8 mouse cellular contexts compared by ENCODE assay signal in the genomic region with DNA sequence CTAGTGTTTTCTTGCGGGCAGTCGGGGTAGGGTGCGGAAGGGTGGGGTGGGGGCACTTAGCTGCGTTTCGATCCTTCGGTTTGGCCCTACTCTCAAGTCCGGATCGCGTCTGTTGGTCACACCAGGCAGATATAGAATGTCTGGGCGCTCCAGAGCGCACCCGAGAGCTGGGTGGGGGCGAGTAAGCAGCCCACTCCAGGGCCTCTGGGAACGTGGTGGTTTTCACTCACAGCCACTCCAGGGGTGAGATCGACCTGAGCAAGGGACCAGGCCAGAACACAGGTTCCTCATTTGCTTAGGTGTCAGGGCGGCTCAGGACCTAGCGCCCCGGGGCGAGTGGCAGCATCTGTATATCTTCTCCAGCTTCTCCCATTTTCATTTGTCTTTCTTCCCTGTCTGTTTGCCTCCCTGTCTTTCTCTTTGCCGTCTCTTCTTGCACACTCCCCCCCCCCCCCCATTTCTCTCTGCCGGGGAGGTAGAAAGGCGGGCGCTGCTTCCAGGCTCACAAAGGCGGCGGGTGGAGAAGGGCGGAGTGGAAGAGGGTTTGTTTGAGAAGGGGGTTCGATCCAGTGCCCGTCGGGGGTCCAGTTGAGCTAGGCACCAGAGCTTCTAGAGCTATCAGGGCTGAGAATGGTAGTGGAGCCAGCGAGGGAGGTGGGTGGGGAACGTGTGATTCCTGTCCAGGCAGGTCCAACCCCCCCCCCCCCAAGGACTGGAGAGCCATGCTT. TPM values are rescaled to one million over a fixed set of nuclear protein-coding genes. Genes with fewer than 3 reads are reported as not detected.
DNase-seq lines count a peak whose midpoint lies in the region; ATAC-seq lines count a peak whose summit lies in the region.

No protein-coding gene starts in this region.

- peak overlapping the region; percentile 58 for H3K4me2 ChIP-seq in kidney, embryonic 16.5 days (replicated peaks; ENCODE audit: low read depth, low read length)
- peak overlapping the region; percentile 66 for H3K4me2 ChIP-seq in embryonic facial prominence, embryonic 14.5 days (ENCODE audit: low read depth, low read length)

- H3K36me3 ChIP-seq in kidney, embryonic 16.5 days (ENCODE audit: insufficient read depth, low read length): no peaks in the 10 kb centered on the region
- H3K36me3 ChIP-seq in embryonic facial prominence, embryonic 14.5 days (ENCODE audit: control insufficient read depth, insufficient read depth, low read length): no peaks in the 10 kb centered on the region
- peaks cover 16% of the 10 kb centered on the region; the same call in 1 of the 2 replicates for H3K36me3 ChIP-seq in limb, embryonic 10.5 days

- peak overlapping the region; percentile 73 for H3K4me3 ChIP-seq in kidney, embryonic 16.5 days (ENCODE audit: low read length)
- peak overlapping the region; percentile 65 for H3K4me3 ChIP-seq in embryonic facial prominence, embryonic 14.5 days (ENCODE audit: low read depth, low read length)
- peak overlapping the region; percentile 76 for H3K4me3 ChIP-seq in limb, embryonic 10.5 days

- H3K9me3 ChIP-seq in kidney, embryonic 16.5 days (ENCODE audit: low read length): no peaks in the 10 kb centered on the region; the same call in 1 of the 2 replicates
- no peaks in the 10 kb centered on the region for H3K9me3 ChIP-seq in embryonic facial prominence, embryonic 14.5 days (ENCODE audit: control insufficient read depth, low read length)
- H3K9me3 ChIP-seq in limb, embryonic 10.5 days (replicated peaks): no peaks in the 10 kb centered on the region

- ATAC-seq in kidney, embryonic 16.5 days (ENCODE audit: low FRiP score, low TSS enrichment): no peak
- no peak for ATAC-seq in embryonic facial prominence, embryonic 14.5 days (ENCODE audit: low read depth)
- no peak for ATAC-seq in monocyte, adult 5-6 weeks (replicated peaks; ENCODE audit: insufficient number of reproducible peaks, low FRiP score, low TSS enrichment, poor library complexity, severe bottlenecking)

- H3K27ac ChIP-seq in kidney, embryonic 16.5 days (ENCODE audit: low read length): peak overlapping the region; percentile 58; the same call in 1 of the 2 replicates
- peak overlapping the region; percentile 83; the same call in 1 of the 2 replicates for H3K27ac ChIP-seq in embryonic facial prominence, embryonic 14.5 days (replicated peaks; ENCODE audit: low read depth, low read length)
- H3K27ac ChIP-seq in limb, embryonic 10.5 days: peak overlapping the region; percentile 91

- peaks cover 32% of the 10 kb centered on the region for H3K4me1 ChIP-seq in kidney, embryonic 16.5 days (ENCODE audit: insufficient read depth, low read length)
- peaks cover 14% of the 10 kb centered on the region; the same call in 1 of the 2 replicates for H3K4me1 ChIP-seq in embryonic facial prominence, embryonic 14.5 days (ENCODE audit: control insufficient read depth, insufficient read depth, low read length)
- peaks cover 44% of the 10 kb centered on the region for H3K4me1 ChIP-seq in limb, embryonic 10.5 days

- WGBS in kidney, embryonic 16.5 days: 34% methylated on average over 30 of the region's 31 CpGs
- 32% methylated on average over 25 of the region's 31 CpGs for WGBS in embryonic facial prominence, embryonic 14.5 days
- WGBS in limb, embryonic 10.5 days: 19% methylated on average over 31 of the region's 31 CpGs

- DNase-seq in kidney, adult 18-20 months: no peak
- DNase-seq in embryonic facial prominence, embryonic 14.5 days (ENCODE audit: low spot score): no peak
- peak; percentile 34 for DNase-seq in limb, embryonic 10.5 days (ENCODE audit: low spot score)
- peak; percentile 21 for DNase-seq in naive thymus-derived CD4-positive, alpha-beta T cell, adult 2 months (ENCODE audit: low read depth)
- no peak for DNase-seq in kidney, postnatal 10 days
- no peak for DNase-seq in cerebellum, adult 9-10 months

- H3K27me3 ChIP-seq in kidney, embryonic 16.5 days (ENCODE audit: insufficient read depth, low read length): peaks cover 9% of the 10 kb centered on the region; the same call in 1 of the 2 replicates
- no peaks in the 10 kb centered on the region; the same call in none of the 2 replicates for H3K27me3 ChIP-seq in embryonic facial prominence, embryonic 14.5 days (replicated peaks; ENCODE audit: control insufficient read depth, insufficient read depth, low read length)
- H3K27me3 ChIP-seq in limb, embryonic 10.5 days (ENCODE audit: low read depth, poor library complexity, severe bottlenecking): peaks cover 100% of the 10 kb centered on the region

- H3K9ac ChIP-seq in kidney, embryonic 16.5 days (replicated peaks; ENCODE audit: low read length): peak overlapping the region; percentile 94
- peak overlapping the region; percentile 86 for H3K9ac ChIP-seq in embryonic facial prominence, embryonic 14.5 days (ENCODE audit: low read depth, low read length)

RNA-seq across cellular contexts. Expression of a gene that starts 1.4 kb away (rescaled TPM):
- 57.0 and 59.1 TPM in 2 replicates for polyA plus RNA-seq in kidney, embryonic 16.5 days (2015; fragmentation: Nextera tagmentation; extraction: Ambion mirVana)
- 36.7 and 41.4 TPM in 2 replicates for polyA plus RNA-seq in embryonic facial prominence, embryonic 14.5 days (2014; fragmentation: Nextera tagmentation; extraction: Ambion mirVana)
- polyA plus RNA-seq in limb, embryonic 10.5 days (2016; fragmentation: Nextera tagmentation; extraction: Ambion mirVana): 42.9 and 54.1 TPM in 2 replicates
- 2.5 to 7.7 TPM (median 3.4 TPM) in 3 replicates for total RNA-seq in monocyte, adult 5-6 weeks (2017)

Comparison
In these comparisons a context has a peak if more than half of its experiments do, and no peak if none do; other contexts are left out.
1. DNase-seq: peak in limb, embryonic 10.5 days (single experiment) and naive thymus-derived CD4-positive, alpha-beta T cell, adult 2 months (single experiment); none in kidney, adult 18-20 months (single experiment), embryonic facial prominence, embryonic 14.5 days (single experiment), kidney, postnatal 10 days (single experiment) and cerebellum, adult 9-10 months (single experiment).
2. Peak in every context shown above with its lines, with median percentiles within 50 percentile points of each other: H3K27ac ChIP-seq and H3K4me3 ChIP-seq.